Mouse (Mus musculus): Measurements from ENCODE around the gene Cfap57.

DNA sequence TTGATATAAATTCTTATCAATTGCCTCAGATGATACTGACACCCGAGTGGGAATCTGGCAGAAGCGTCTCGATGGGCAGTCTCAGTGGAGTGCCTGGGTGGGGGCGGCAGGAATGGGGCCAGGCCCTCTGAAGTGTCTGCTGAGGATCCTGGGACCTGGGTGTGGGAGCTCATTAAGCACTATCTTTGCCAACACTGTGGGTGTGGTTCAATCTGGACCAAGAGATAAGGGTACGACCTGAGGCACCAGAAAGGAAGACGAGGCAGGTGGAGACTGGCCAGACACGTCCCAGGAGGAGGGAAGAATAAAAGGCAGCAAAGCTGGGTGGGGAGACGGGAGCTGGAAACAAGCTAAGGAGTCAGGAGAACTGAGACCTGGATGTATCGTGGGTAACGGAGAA, 51.9 kb downstream of the Cfap57 start:
- TF ChIP-seq CTCF (conservative IDR thresholded peaks at IDR 0.05; ENCODE audit: low read length), result no peak
- TF ChIP-seq POU5F1 (IDR thresholded peaks at IDR 0.05; ENCODE audit: borderline replicate concordance, low read length), result no peak
